In the genomic region with DNA sequence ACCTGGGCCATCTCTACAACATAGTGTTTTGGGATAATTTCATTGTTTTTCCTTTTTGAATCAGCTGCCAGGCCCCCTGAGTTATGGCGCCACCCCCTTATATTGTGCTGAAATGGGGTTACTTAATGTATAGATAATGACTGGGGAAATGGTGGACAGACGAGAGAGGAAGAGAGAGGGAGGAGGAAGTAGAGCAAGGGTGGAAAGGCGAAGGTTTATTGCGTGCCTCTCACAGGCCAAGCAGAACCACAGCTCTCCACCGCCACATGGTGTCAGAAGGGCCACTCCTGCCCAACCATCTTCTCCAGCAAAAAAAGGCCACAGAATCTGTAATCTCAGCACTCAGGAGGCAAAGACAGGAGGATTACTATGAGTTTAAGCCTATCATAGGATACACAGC, we compare ENCODE assay signal across 30 mouse cellular contexts. TPM values are rescaled to one million over a fixed set of nuclear protein-coding genes. Genes with fewer than 3 reads are reported as not detected.
DNase-seq lines count a peak whose midpoint lies in the region; ATAC-seq and TF ChIP-seq lines count a peak whose summit lies in the region.
"Had no signal": no experiment of that assay in that cellular context is flagged by ENCODE, and none has a peak within 500 bp of the region (broad histone marks: within the 10 kb centered on the region; RNA-seq: fewer than 3 reads in every experiment).

No protein-coding gene starts in this region.

- peak; percentile 15; the same call in 1 of the 2 replicates for TF ChIP-seq CTCF in stomach, postnatal 0 days (IDR thresholded peaks at IDR 0.05; ENCODE audit: low read depth)
- TF ChIP-seq CTCF in lung, postnatal 0 days (IDR thresholded peaks at IDR 0.05): no peak

- no peaks in the 10 kb centered on the region for H3K36me3 ChIP-seq in neural tube, embryonic 12.5 days
- no peaks in the 10 kb centered on the region for H3K36me3 ChIP-seq in stomach, postnatal 0 days (ENCODE audit: control insufficient read depth, insufficient read depth, low read length)
- H3K36me3 ChIP-seq in lung, postnatal 0 days (ENCODE audit: insufficient read depth, low read length): no peaks in the 10 kb centered on the region
- H3K36me3 ChIP-seq: forebrain, embryonic 10.5 days; G1E had no signal

- H3K9ac ChIP-seq in neural tube, embryonic 12.5 days: 0 out of 2 replicates have a peak overlapping the region, but pooled peaks have one; percentile 0
- H3K9ac ChIP-seq in stomach, postnatal 0 days (ENCODE audit: low read length): no peak overlapping the region
- H3K9ac ChIP-seq in lung, postnatal 0 days (replicated peaks; ENCODE audit: low read depth): no peak overlapping the region
- H3K9ac ChIP-seq: forebrain, embryonic 13.5 days; heart, embryonic 12.5 days; heart, embryonic 15.5 days; hindbrain, embryonic 13.5 days had no signal

- H3K4me1 ChIP-seq in neural tube, embryonic 12.5 days: peaks cover under 1% of the 10 kb centered on the region; the same call in 1 of the 2 replicates
- H3K4me1 ChIP-seq in stomach, postnatal 0 days (replicated peaks; ENCODE audit: control insufficient read depth, insufficient read depth): no peaks in the 10 kb centered on the region
- no peaks in the 10 kb centered on the region for H3K4me1 ChIP-seq in lung, postnatal 0 days (ENCODE audit: insufficient read depth, low read depth, low read length)
- H3K4me1 ChIP-seq: heart, embryonic 12.5 days; heart, embryonic 15.5 days had no signal

- WGBS in neural tube, embryonic 12.5 days: 86% methylated on average over 5 of the region's 5 CpGs
- WGBS in stomach, postnatal 0 days: 87% methylated on average over 5 of the region's 5 CpGs
- WGBS in lung, postnatal 0 days: 76% methylated on average over 5 of the region's 5 CpGs

- H3K27ac ChIP-seq in neural tube, embryonic 12.5 days: no peak overlapping the region
- H3K27ac ChIP-seq in stomach, postnatal 0 days (replicated peaks): no peak overlapping the region
- H3K27ac ChIP-seq in lung, postnatal 0 days (ENCODE audit: low read length): no peak overlapping the region
- H3K27ac ChIP-seq: forebrain, embryonic 10.5 days; forebrain, embryonic 13.5 days; heart, embryonic 15.5 days; hindbrain, embryonic 10.5 days; hindbrain, embryonic 13.5 days had no signal

- ATAC-seq in neural tube, embryonic 12.5 days (ENCODE audit: low FRiP score, low read depth): no peak
- peak; percentile 87 for ATAC-seq in megakaryocyte, adult 5-6 weeks (ENCODE audit: poor library complexity, severe bottlenecking)
- ATAC-seq in stomach, postnatal 0 days (ENCODE audit: low FRiP score, low TSS enrichment): no peak
- ATAC-seq in lung, postnatal 0 days: no peak
- ATAC-seq: forebrain, embryonic 13.5 days; forebrain, embryonic 16.5 days; hindbrain, embryonic 16.5 days; Patski had no signal

- no peaks in the 10 kb centered on the region for H3K9me3 ChIP-seq in neural tube, embryonic 12.5 days
- H3K9me3 ChIP-seq in stomach, postnatal 0 days (ENCODE audit: control insufficient read depth, low read length): no peaks in the 10 kb centered on the region
- H3K9me3 ChIP-seq in lung, postnatal 0 days (ENCODE audit: low read length): no peaks in the 10 kb centered on the region
- H3K9me3 ChIP-seq: forebrain, embryonic 10.5 days; forebrain, embryonic 13.5 days; G1E; heart, embryonic 12.5 days; heart, embryonic 15.5 days; hindbrain, embryonic 10.5 days; hindbrain, embryonic 13.5 days had no signal

- no peak for TF ChIP-seq EP300 in stomach, postnatal 0 days (optimal IDR thresholded peaks at IDR 0.05)
- TF ChIP-seq EP300 in lung, postnatal 0 days (IDR thresholded peaks at IDR 0.05): no peak

- no peaks in the 10 kb centered on the region for H3K27me3 ChIP-seq in neural tube, embryonic 12.5 days (replicated peaks)
- H3K27me3 ChIP-seq in stomach, postnatal 0 days (ENCODE audit: control insufficient read depth, insufficient read depth, low read length): no peaks in the 10 kb centered on the region
- no peaks in the 10 kb centered on the region for H3K27me3 ChIP-seq in lung, postnatal 0 days (replicated peaks; ENCODE audit: insufficient read depth, low read length)
- H3K27me3 ChIP-seq: CH12.LX; forebrain, embryonic 13.5 days; heart, embryonic 12.5 days; heart, embryonic 15.5 days; Patski had no signal

- no peak overlapping the region for H3K4me3 ChIP-seq in neural tube, embryonic 12.5 days
- H3K4me3 ChIP-seq in stomach, postnatal 0 days (ENCODE audit: low read depth, low read length): no peak overlapping the region
- H3K4me3 ChIP-seq in lung, postnatal 0 days (ENCODE audit: low read depth, low read length): no peak overlapping the region
- H3K4me3 ChIP-seq: forebrain, embryonic 10.5 days; forebrain, embryonic 13.5 days; heart, embryonic 12.5 days; heart, embryonic 15.5 days; hindbrain, embryonic 10.5 days; hindbrain, embryonic 13.5 days had no signal

- no peak overlapping the region for H3K4me2 ChIP-seq in neural tube, embryonic 12.5 days (replicated peaks)
- H3K4me2 ChIP-seq in stomach, postnatal 0 days (replicated peaks; ENCODE audit: low read depth): no peak overlapping the region
- H3K4me2 ChIP-seq in lung, postnatal 0 days (replicated peaks; ENCODE audit: low read depth, low read length): no peak overlapping the region
- H3K4me2 ChIP-seq: forebrain, embryonic 13.5 days; heart, embryonic 12.5 days; heart, embryonic 15.5 days; hindbrain, embryonic 13.5 days had no signal

- DNase-seq in neural tube, embryonic 10.5 days (ENCODE audit: extremely low spot score, low spot score): no peak
- DNase-seq in stomach, postnatal 0 days (ENCODE audit: low spot score): no peak
- no peak for DNase-seq in layer of hippocampus, adult 11-12 months (ENCODE audit: low spot score)
- DNase-seq in lung, postnatal 0 days (ENCODE audit: low spot score): no peak
- DNase-seq: adrenal gland, postnatal 10 days; adrenal gland, postnatal 36 days; B cell, adult 2 months; cerebellum, adult 11 months; cerebellum, adult 2 months; cerebellum, adult 9-11 months; cerebellum, postnatal 25 days; gastrocnemius, postnatal 10 days; gastrocnemius, postnatal 36 days; heart, adult 11 months; heart, postnatal 10 days; heart, postnatal 36 days had no signal

RNA-seq across cellular contexts. Expression of a gene that starts 17.5 kb away (rescaled TPM):
- polyA plus RNA-seq in neural tube, embryonic 12.5 days (2016; fragmentation: Nextera tagmentation; extraction: Ambion mirVana): 8.0 and 8.6 TPM in 2 replicates
- 43.1 and 50.5 TPM in 2 replicates for total RNA-seq in megakaryocyte, adult 5-6 weeks (2015)
- 47.0 and 55.6 TPM in 2 replicates for total RNA-seq in megakaryocyte, adult 5-6 weeks (2017)
- polyA plus RNA-seq in stomach, postnatal 0 days (2015; fragmentation: Nextera tagmentation; extraction: Ambion mirVana): 2.8 TPM in 2 replicates
- polyA plus RNA-seq in lung, postnatal 0 days (2015; fragmentation: Nextera tagmentation; extraction: Ambion mirVana): 4.5 TPM in 2 replicates

RNA-seq across cellular contexts. Expression of a gene that starts 25.4 kb away (rescaled TPM):
- polyA plus RNA-seq in neural tube, embryonic 12.5 days (2016; fragmentation: Nextera tagmentation; extraction: Ambion mirVana): 35.7 and 44.8 TPM in 2 replicates
- not detected in 2 replicates for total RNA-seq in megakaryocyte, adult 5-6 weeks (2015)
- total RNA-seq in megakaryocyte, adult 5-6 weeks (2017): not detected in 2 replicates
- 2.7 and 5.0 TPM in 2 replicates for polyA plus RNA-seq in stomach, postnatal 0 days (2015; fragmentation: Nextera tagmentation; extraction: Ambion mirVana)
- polyA plus RNA-seq in lung, postnatal 0 days (2015; fragmentation: Nextera tagmentation; extraction: Ambion mirVana): not detected in 2 replicates
- total RNA-seq: adrenal gland, adult 18-20 months; adrenal gland, postnatal 36 days; CH12.LX; G1E; heart, postnatal 10 days; heart, postnatal 36 days had no signal
- polyA plus RNA-seq: cerebellum, adult 2 months; forebrain, embryonic 10.5 days; forebrain, embryonic 13.5 days; forebrain, embryonic 16.5 days; G1E; hindbrain, embryonic 16.5 days; Patski had no signal

RNA-seq across cellular contexts. Expression of a gene that starts 46.6 kb away (rescaled TPM):
- polyA plus RNA-seq in neural tube, embryonic 12.5 days (2016; fragmentation: Nextera tagmentation; extraction: Ambion mirVana): 110 and 114 TPM in 2 replicates
- total RNA-seq in megakaryocyte, adult 5-6 weeks (2015): 33.5 and 39.2 TPM in 2 replicates
- 50.4 and 55.3 TPM in 2 replicates for total RNA-seq in megakaryocyte, adult 5-6 weeks (2017)
- 64.9 and 65.6 TPM in 2 replicates for polyA plus RNA-seq in stomach, postnatal 0 days (2015; fragmentation: Nextera tagmentation; extraction: Ambion mirVana)
- 42.9 and 44.8 TPM in 2 replicates for polyA plus RNA-seq in lung, postnatal 0 days (2015; fragmentation: Nextera tagmentation; extraction: Ambion mirVana)
